Comparison of ENCODE assay signal across 15 mouse cellular contexts in the genomic region with DNA sequence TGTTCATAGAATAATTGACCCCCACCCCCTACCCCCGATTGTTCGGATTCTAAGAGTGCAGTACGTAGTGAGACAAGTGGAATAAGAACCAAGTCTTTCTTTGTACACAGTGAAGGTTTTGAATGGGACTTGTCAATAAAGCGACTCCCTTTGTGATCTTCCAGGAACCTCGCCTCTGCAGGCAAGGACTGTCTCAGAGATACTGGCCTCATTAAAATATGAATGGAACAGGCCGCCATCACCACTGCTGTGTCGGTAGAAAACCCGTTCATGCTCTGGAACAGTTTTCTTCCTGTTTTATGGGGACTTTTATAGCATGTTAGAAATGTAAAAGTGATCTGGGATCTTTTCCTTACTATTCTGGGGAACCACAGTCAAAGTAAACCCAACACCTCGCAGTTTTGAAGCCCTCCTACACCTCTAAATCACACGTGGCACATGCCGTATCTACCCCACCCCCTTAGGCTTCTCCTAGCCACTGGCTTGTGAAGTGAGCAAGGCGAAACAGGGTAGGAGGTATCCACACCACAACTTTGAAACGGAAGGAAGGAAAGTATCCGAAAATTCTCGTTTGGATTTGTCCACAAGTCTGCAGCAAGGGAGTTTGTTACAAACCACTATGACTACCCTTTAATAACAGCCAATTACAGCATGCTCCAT. TPM values are rescaled to one million over a fixed set of nuclear protein-coding genes. Genes with fewer than 3 reads are reported as not detected.
DNase-seq lines count a peak whose midpoint lies in the region; ATAC-seq lines count a peak whose summit lies in the region.
"Had no signal": no experiment of that assay in that cellular context is flagged by ENCODE, and none has a peak within 500 bp of the region (broad histone marks: within the 10 kb centered on the region; RNA-seq: fewer than 3 reads in every experiment).

No protein-coding gene starts in this region.

- no peak overlapping the region for H3K9ac ChIP-seq in neural tube, embryonic 12.5 days
- H3K9ac ChIP-seq in neural tube, embryonic 15.5 days (replicated peaks) = no peak overlapping the region
- H3K9ac ChIP-seq in forebrain, embryonic 13.5 days = no peak overlapping the region

- H3K36me3 ChIP-seq in neural tube, embryonic 12.5 days = no peaks in the 10 kb centered on the region
- H3K36me3 ChIP-seq in neural tube, embryonic 15.5 days = no peaks in the 10 kb centered on the region
- no peaks in the 10 kb centered on the region for H3K36me3 ChIP-seq in forebrain, embryonic 13.5 days (ENCODE audit: poor library complexity, severe bottlenecking)
- 0 out of 2 replicates have a peak, but pooled peaks cover 3% of the 10 kb centered on the region for H3K36me3 ChIP-seq in midbrain, embryonic 10.5 days

- peak overlapping the region; percentile 80 for H3K4me2 ChIP-seq in neural tube, embryonic 12.5 days (replicated peaks)
- H3K4me2 ChIP-seq in neural tube, embryonic 15.5 days = no peak overlapping the region
- peak overlapping the region; percentile 67 for H3K4me2 ChIP-seq in forebrain, embryonic 13.5 days
- H3K4me2 ChIP-seq: liver, embryonic 11.5 days had no signal

- ATAC-seq in neural tube, embryonic 12.5 days (ENCODE audit: low FRiP score, low read depth) = peak; percentile 55; the same call in 1 of the 2 replicates
- ATAC-seq in neural tube, embryonic 15.5 days (ENCODE audit: low FRiP score) = no peak
- ATAC-seq in forebrain, embryonic 13.5 days = no peak
- no peak for ATAC-seq in megakaryocyte, adult 5-6 weeks (ENCODE audit: poor library complexity, severe bottlenecking)

- 2% methylated on average over 15 of the region's 15 CpGs for WGBS in neural tube, embryonic 12.5 days
- WGBS in neural tube, embryonic 15.5 days = 3% methylated on average over 15 of the region's 15 CpGs
- WGBS in forebrain, embryonic 13.5 days = 2% methylated on average over 15 of the region's 15 CpGs
- under 1% methylated on average over 15 of the region's 15 CpGs for WGBS in midbrain, embryonic 10.5 days

- H3K27me3 ChIP-seq in neural tube, embryonic 12.5 days (replicated peaks) = peaks cover 65% of the 10 kb centered on the region
- peaks cover 67% of the 10 kb centered on the region for H3K27me3 ChIP-seq in neural tube, embryonic 15.5 days (replicated peaks)
- peaks cover 89% of the 10 kb centered on the region for H3K27me3 ChIP-seq in forebrain, embryonic 13.5 days
- H3K27me3 ChIP-seq in midbrain, embryonic 10.5 days (ENCODE audit: low read depth, poor library complexity, severe bottlenecking) = peaks cover 98% of the 10 kb centered on the region

- peaks cover 12% of the 10 kb centered on the region for H3K4me1 ChIP-seq in neural tube, embryonic 12.5 days
- H3K4me1 ChIP-seq in neural tube, embryonic 15.5 days = peaks cover 15% of the 10 kb centered on the region
- H3K4me1 ChIP-seq in forebrain, embryonic 13.5 days = peaks cover 29% of the 10 kb centered on the region
- peaks cover 45% of the 10 kb centered on the region for H3K4me1 ChIP-seq in midbrain, embryonic 10.5 days

- no peak overlapping the region for H3K27ac ChIP-seq in neural tube, embryonic 12.5 days
- H3K27ac ChIP-seq in neural tube, embryonic 15.5 days (replicated peaks) = no peak overlapping the region
- H3K27ac ChIP-seq in forebrain, embryonic 13.5 days = no peak overlapping the region
- peak overlapping the region; percentile 91 for H3K27ac ChIP-seq in midbrain, embryonic 10.5 days (replicated peaks)

- peak; percentile 62 for DNase-seq in midbrain, embryonic 10.5 days (ENCODE audit: low spot score)
- DNase-seq in liver = no peak
- DNase-seq in ovary, postnatal 36 days (ENCODE audit: low spot score) = no peak
- no peak for DNase-seq in layer of hippocampus, postnatal 10 days (ENCODE audit: low spot score in 2 of 2)
- DNase-seq: lung, postnatal 36 days; thymus, adult 2 months had no signal

- no peaks in the 10 kb centered on the region for H3K9me3 ChIP-seq in neural tube, embryonic 12.5 days
- no peaks in the 10 kb centered on the region for H3K9me3 ChIP-seq in neural tube, embryonic 15.5 days (replicated peaks)
- no peaks in the 10 kb centered on the region for H3K9me3 ChIP-seq in forebrain, embryonic 13.5 days (replicated peaks)
- no peaks in the 10 kb centered on the region for H3K9me3 ChIP-seq in midbrain, embryonic 10.5 days (replicated peaks)

- no peak overlapping the region for H3K4me3 ChIP-seq in neural tube, embryonic 12.5 days
- H3K4me3 ChIP-seq in neural tube, embryonic 15.5 days (replicated peaks) = no peak overlapping the region
- peak overlapping the region; percentile 9; the same call in 1 of the 2 replicates for H3K4me3 ChIP-seq in forebrain, embryonic 13.5 days
- H3K4me3 ChIP-seq in midbrain, embryonic 10.5 days = peak overlapping the region; percentile 63

RNA-seq across cellular contexts. Expression of a gene that starts 33.8 kb away (rescaled TPM):
- polyA plus RNA-seq in neural tube, embryonic 12.5 days (2016; fragmentation: Nextera tagmentation; extraction: Ambion mirVana) = 8.0 and 8.7 TPM in 2 replicates
- polyA plus RNA-seq in neural tube, embryonic 15.5 days (2015; fragmentation: Nextera tagmentation; extraction: Ambion mirVana) = 0.42 and 0.51 TPM in 2 replicates
- 1.7 TPM in 2 replicates for polyA plus RNA-seq in forebrain, embryonic 13.5 days (2015; fragmentation: Nextera tagmentation; extraction: Ambion mirVana)
- polyA plus RNA-seq in midbrain, embryonic 10.5 days (2016; fragmentation: Nextera tagmentation; extraction: Ambion mirVana) = 95.4 and 137 TPM in 2 replicates
- not detected in 2 replicates for total RNA-seq in megakaryocyte, adult 5-6 weeks (2015)
- not detected in 2 replicates for total RNA-seq in megakaryocyte, adult 5-6 weeks (2017)
- total RNA-seq in layer of hippocampus, postnatal 10 days (2021) = under 1 TPM; 0.14 to 0.22 TPM
- total RNA-seq: gastrocnemius, adult 8-10 months; neutrophil, adult 5-6 weeks had no signal
- polyA plus RNA-seq: heart, embryonic 16.5 days; spleen, adult 2 months; thymus, adult 2 months had no signal

RNA-seq across cellular contexts. Expression of a gene that starts 46.3 kb away (rescaled TPM):
- polyA plus RNA-seq in neural tube, embryonic 12.5 days (2016; fragmentation: Nextera tagmentation; extraction: Ambion mirVana) = 0.05 TPM in 1 of 2 replicates, not detected in the other
- polyA plus RNA-seq in neural tube, embryonic 15.5 days (2015; fragmentation: Nextera tagmentation; extraction: Ambion mirVana) = not detected in 2 replicates
- 0.04 TPM in 1 of 2 replicates, not detected in the other for polyA plus RNA-seq in forebrain, embryonic 13.5 days (2015; fragmentation: Nextera tagmentation; extraction: Ambion mirVana)
- 0.84 and 1.1 TPM in 2 replicates for polyA plus RNA-seq in midbrain, embryonic 10.5 days (2016; fragmentation: Nextera tagmentation; extraction: Ambion mirVana)
- not detected in 2 replicates for total RNA-seq in megakaryocyte, adult 5-6 weeks (2015)
- not detected in 2 replicates for total RNA-seq in megakaryocyte, adult 5-6 weeks (2017)
- total RNA-seq in layer of hippocampus, postnatal 10 days (2021) = under 1 TPM; 0.11 to 0.14 TPM
- total RNA-seq: neutrophil, adult 5-6 weeks had no signal
- polyA plus RNA-seq: heart, embryonic 16.5 days; liver, embryonic 11.5 days; spleen, adult 2 months had no signal

Comparison
In these comparisons a context has a peak if more than half of its experiments do, and no peak if none do; other contexts are left out.
1. H3K4me3 ChIP-seq: peak in forebrain, embryonic 13.5 days (single experiment) and midbrain, embryonic 10.5 days (single experiment); none in neural tube, embryonic 12.5 days (single experiment) and neural tube, embryonic 15.5 days (single experiment).